Mouse (Mus musculus) layer of hippocampus, postnatal 25 days (tissue): ENCODE measurements at regions not wholly inside any gene's neighbourhood (a gene's known extent, or its start where the extent isn't known, plus 50 kb on each side); places are given as distances from the start of the nearest gene placed in this dataset.

Experiments
- DNase-seq, 2 experiments: peaks; one replicate each; pipeline ENCODE4 v3.0.0; 2022; ENCODE audit warnings: mixed read lengths in 2 of 2, low spot score in 1 of 2; ENCODE audit errors: extremely low spot score in 1 of 2

- no peak for DNase-seq
These were observed 270.1 kb downstream of the Mid1ip1 start for GRCm38 (mm10) chrX:10984894-10985293.

GRCm38 (mm10) chrX:10991871-10992210 is 277.0 kb downstream of the Mid1ip1 start:
- DNase-seq, result no peak

- peak in 1 of 2 experiments; percentile 15 for DNase-seq
These were observed 277.6 kb downstream of the Mid1ip1 start for GRCm38 (mm10) chrX:10992211-10993004.

- no peak for DNase-seq
These were observed 278.2 kb downstream of the Mid1ip1 start for GRCm38 (mm10) chrX:10993005-10993377.

- DNase-seq, result no peak
These were observed 280.1 kb downstream of the Mid1ip1 start for GRCm38 (mm10) chrX:10994910-10995309.

GRCm38 (mm10) chrX:11001180-11001579 is 286.4 kb downstream of the Mid1ip1 start:
- no peak for DNase-seq

- DNase-seq, result no peak
These were observed 259.8 kb upstream of the H2al1a start for GRCm38 (mm10) chrX:11039278-11039677.

- no peak for DNase-seq
These were observed 252.3 kb upstream of the H2al1a start for GRCm38 (mm10) chrX:11046769-11047168.

GRCm38 (mm10) chrX:11082171-11082570 is 216.9 kb upstream of the H2al1a start:
- DNase-seq, result no peak

- no peak for DNase-seq
These were observed 216.2 kb upstream of the H2al1a start for GRCm38 (mm10) chrX:11082845-11083244.

GRCm38 (mm10) chrX:11086257-11087072 is 212.6 kb upstream of the H2al1a start:
- DNase-seq, result no peak

GRCm38 (mm10) chrX:11087913-11088312 is 211.1 kb upstream of the H2al1a start:
- DNase-seq, result peak in 1 of 2 experiments; percentile 55

GRCm38 (mm10) chrX:11088506-11088905 is 210.6 kb upstream of the H2al1a start:
- no peak for DNase-seq

GRCm38 (mm10) chrX:11090432-11090831 is 208.6 kb upstream of the H2al1a start:
- DNase-seq, result peak in 1 of 2 experiments; percentile 21

GRCm38 (mm10) chrX:11097581-11098254 is 201.3 kb upstream of the H2al1a start:
- no peak for DNase-seq

- DNase-seq, result no peak
These were observed 200.7 kb upstream of the H2al1a start for GRCm38 (mm10) chrX:11098366-11098765.

GRCm38 (mm10) chrX:11099146-11100087 is 199.6 kb upstream of the H2al1a start:
- DNase-seq, result no peak

GRCm38 (mm10) chrX:11100935-11101334 is 198.1 kb upstream of the H2al1a start:
- peak in 1 of 2 experiments; percentile 36 for DNase-seq

- no peak for DNase-seq
These were observed 167.8 kb upstream of the H2al1a start for GRCm38 (mm10) chrX:11131253-11131652.

GRCm38 (mm10) chrX:11139971-11140421 is 159.1 kb upstream of the H2al1a start:
- DNase-seq, result no peak
